Mouse (Mus musculus) thymus, postnatal 0 days (tissue): ENCODE measurements around the gene Pms2. TPM values are rescaled to one million over a fixed set of nuclear protein-coding genes. Genes with fewer than 3 reads are reported as not detected.

Source experiments
- DNase-seq: peaks from one replicate; pipeline ENCODE4 v3.0.0-alpha.2; 2015; ENCODE audit warnings: low spot score
- polyA plus RNA-seq: library from polyadenylated mRNA; unstranded; fragments of >200 nt; fragmentation: Nextera tagmentation; extraction: Ambion mirVana; gene quantifications from 2 replicates; pipeline ENCODE4 v1.2.1, GENCODE M21; 2015

The Pms2 gene
- polyA plus RNA-seq, 1 experiment from 2014 or later = 28.6 TPM

GRCm38 (mm10) chr5:143932831-143933230 is 23.1 kb downstream of the Pms2 start, which contains the start of gene Rsph10b:
Gene Rsph10b, plus strand, starts transcription at chr5:143933035.
- no peak for DNase-seq

- DNase-seq = no peak
Observed at GRCm38 (mm10) chr5:143933414-143933813, 23.6 kb downstream of the Pms2 start.

GRCm38 (mm10) chr5:143933875-143934274 is 24.1 kb downstream of the Pms2 start:
- no peak for DNase-seq

- DNase-seq = no peak
Observed at GRCm38 (mm10) chr5:143936156-143936555, 26.4 kb downstream of the Pms2 start.

- DNase-seq = no peak
Observed at GRCm38 (mm10) chr5:143941588-143941987, 31.8 kb downstream of the Pms2 start.

GRCm38 (mm10) chr5:143943231-143944125 is 33.7 kb downstream of the Pms2 start:
- no peak for DNase-seq

GRCm38 (mm10) chr5:143948361-143948760 is 38.6 kb downstream of the Pms2 start:
- DNase-seq = no peak

GRCm38 (mm10) chr5:143950016-143950415 is 40.3 kb downstream of the Pms2 start:
- DNase-seq = no peak

GRCm38 (mm10) chr5:143957101-143957500 is 47.3 kb downstream of the Pms2 start:
- no peak for DNase-seq

GRCm38 (mm10) chr5:143959551-143959950 is 49.8 kb downstream of the Pms2 start:
- no peak for DNase-seq

GRCm38 (mm10) chr5:143961176-143961575 is 51.4 kb downstream of the Pms2 start:
- no peak for DNase-seq

GRCm38 (mm10) chr5:143965586-143966345 is 56.0 kb downstream of the Pms2 start:
- no peak for DNase-seq

GRCm38 (mm10) chr5:143966671-143967070 is 56.9 kb downstream of the Pms2 start:
- DNase-seq = no peak

- no peak for DNase-seq
Observed at GRCm38 (mm10) chr5:143972628-143973027, 62.9 kb downstream of the Pms2 start.

GRCm38 (mm10) chr5:143974931-143975630 is 65.3 kb downstream of the Pms2 start:
- DNase-seq = peak; percentile 50

- DNase-seq = no peak
Observed at GRCm38 (mm10) chr5:143975631-143975933, 65.8 kb downstream of the Pms2 start.

GRCm38 (mm10) chr5:143976232-143976631 is 66.5 kb downstream of the Pms2 start:
- no peak for DNase-seq

- no peak for DNase-seq
Observed at GRCm38 (mm10) chr5:143976726-143977431, 67.1 kb downstream of the Pms2 start.

GRCm38 (mm10) chr5:143980858-143981257 is 71.1 kb downstream of the Pms2 start:
- DNase-seq = no peak

GRCm38 (mm10) chr5:143982361-143982760 is 72.6 kb downstream of the Pms2 start:
- no peak for DNase-seq
